Mouse (Mus musculus) cerebellum, adult (tissue): ENCODE measurements around the gene Uqcrq.
A peak's percentile ranks its signal among the peaks of the same experiment; 100 is the strongest.

Experiments
- ATAC-seq: cut with Nextera tagmentation; 2 replicates; pipeline ENCODE4 v1.9.2; 2017; ENCODE audit warnings: mild to moderate bottlenecking, moderate library complexity, mixed read lengths; ENCODE audit not compliant: insufficient number of reproducible peaks, low FRiP score, low TSS enrichment

Gene Uqcrq

DNA sequence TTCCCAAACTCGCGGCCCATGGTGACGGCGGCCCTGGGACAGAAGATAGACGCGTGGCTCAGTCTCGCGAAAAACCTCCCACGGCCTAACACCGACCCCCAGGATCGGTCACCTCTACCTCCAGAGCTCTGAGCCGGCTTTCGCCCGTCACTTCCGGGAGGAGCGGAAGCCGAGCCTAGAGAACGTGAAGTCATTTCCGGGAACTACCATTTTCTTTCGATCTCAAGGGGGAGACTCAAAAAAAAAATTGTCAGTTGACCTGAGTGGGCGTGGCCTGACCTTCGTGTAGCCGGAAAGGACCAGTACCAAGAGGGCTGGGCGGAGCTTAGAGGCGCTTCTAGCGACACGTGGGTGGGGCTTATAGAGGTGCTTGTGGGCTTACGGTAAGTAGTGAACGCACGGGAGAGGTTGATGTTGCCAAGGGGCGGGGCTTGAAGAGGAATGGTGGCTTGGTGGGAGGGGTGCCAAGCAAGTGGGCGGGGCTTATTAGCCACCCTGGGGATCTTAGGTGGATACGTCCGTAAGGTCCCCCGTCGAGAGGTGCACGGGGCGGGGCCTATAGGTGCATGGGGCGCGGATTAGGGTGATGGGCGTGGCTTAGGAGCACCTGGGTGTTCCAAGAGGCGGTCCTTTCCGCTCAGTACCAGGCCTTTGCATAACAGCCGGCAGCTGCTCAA lies at the start of gene Uqcrq, which contains the start of gene Gdf9:
TSS of gene Uqcrq (minus strand) at position 162 of the 677 bp plus-strand sequence.
TSS of gene Gdf9 (plus strand) at position 354 of the 677 bp plus-strand sequence.
- peak; percentile 91 for ATAC-seq

DNA sequence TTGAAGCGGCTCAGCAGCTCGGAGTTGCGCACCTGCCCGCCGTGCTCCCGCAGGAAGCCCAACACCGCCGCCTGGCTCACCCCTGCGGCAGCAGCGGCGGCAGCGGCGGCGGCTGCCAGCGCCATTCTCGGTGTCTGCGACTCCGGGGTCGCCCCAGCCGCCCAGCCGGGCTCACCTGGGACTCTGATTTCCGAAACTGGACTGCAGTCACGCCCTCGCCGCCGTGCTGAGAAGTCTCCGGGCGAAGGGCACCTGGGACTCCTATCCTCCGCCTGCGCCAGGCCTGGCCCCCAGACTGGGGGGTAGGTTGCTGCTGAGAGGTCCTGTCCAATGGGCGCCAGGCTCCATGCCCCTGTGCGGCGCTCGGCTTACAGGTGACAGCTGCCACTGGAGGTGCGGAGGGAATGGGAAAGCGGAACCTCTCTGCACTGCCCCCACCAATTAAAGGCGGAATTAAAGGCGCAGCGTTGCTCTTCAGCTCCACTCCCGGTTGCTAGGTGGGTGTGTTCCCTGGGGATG lies 49.2 kb upstream of the Uqcrq start, which contains the start of the genes Gm9945 and Sowaha:
TSS of gene Gm9945 (plus strand) at position 384 of the 519 bp plus-strand sequence.
TSS of gene Sowaha (minus strand) at position 492 of the 519 bp plus-strand sequence.
- peak; percentile 79; the same call in 1 of the 2 replicates for ATAC-seq

GRCm38 (mm10) chr11:53479171-53479782 lies 48.6 kb upstream of the Uqcrq start:
- peak; percentile 38; the same call in 1 of the 2 replicates for ATAC-seq

DNA sequence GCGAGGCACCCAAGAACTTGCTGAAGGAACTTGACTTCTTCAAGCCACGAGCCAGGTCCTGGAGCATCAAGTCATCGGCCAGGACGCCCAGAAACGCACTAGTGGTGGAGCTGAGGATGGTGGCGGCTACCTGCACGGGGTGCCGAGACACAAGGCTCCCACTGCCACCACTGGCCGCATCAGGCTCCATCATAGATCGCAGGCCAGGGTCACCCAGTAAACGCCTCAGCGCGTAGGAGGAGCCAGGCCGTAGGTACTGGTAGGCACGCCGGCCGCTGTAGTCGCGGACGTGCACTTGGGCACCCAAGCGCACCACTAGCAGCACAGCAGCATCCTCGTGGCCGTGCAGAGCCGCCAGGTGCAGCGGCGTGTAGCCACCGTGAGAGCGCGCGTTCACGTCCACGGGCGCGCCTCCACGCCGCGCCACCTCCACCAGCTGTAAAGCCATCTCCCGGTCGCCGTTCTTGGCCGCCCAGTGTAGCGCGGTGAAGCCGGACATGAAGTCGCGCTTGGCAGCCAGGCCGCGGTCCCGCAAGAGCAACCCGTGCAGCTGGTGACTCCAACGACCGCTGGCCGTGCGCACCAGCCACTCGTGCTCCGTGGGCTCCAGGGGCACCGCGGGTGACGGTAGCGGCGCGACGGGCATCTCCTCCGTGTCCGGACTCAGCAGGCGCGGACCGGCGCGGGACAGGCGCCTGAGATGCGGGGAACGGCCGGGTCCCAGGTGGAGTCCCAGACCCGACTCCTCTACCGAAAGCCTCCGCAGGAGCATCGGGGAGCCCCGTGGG lies 47.9 kb upstream of the Uqcrq start:
- peak; percentile 24; the same call in 1 of the 2 replicates for ATAC-seq

DNA sequence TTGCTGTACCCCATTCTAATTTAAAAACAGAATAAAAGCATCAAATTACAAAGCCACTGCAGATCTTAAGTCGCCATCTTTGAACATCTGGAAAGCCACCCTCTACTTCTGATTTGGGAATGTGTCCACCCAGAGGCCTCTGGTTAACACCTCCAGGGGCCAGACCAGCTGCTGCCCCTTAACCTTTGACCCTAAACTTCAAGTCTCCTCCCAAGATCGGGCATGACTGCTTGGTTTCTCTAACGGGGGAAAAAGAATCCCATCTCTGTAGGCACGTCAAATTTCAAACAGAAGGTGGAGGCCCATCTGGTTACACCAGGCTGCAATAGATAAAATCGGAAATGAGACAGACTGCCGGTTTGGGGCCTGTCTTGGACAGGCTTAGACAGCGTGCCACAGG lies 47.2 kb upstream of the Uqcrq start:
- no peak for ATAC-seq

GRCm38 (mm10) chr11:53475620-53476019 lies 45.0 kb upstream of the Uqcrq start:
- ATAC-seq = no peak

DNA sequence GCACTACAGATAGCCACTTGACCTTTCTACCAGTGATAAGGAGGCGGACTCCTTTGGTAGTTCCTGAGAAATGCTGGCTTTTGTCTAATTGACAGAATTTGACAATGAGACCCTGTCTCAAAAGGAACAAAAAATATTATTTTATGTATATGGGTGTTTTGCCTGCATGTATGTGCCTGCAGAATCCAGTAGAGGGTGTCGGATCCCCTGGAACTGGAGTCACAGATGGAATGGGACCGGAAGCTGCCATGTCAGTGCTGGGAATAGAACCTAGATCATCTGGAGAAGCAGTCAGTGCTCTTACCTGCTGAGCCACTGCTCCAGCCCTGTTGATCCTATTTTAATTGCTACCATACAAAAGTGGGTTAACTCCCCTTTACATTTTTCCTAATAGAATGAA lies 42.1 kb upstream of the Uqcrq start:
- no peak for ATAC-seq

GRCm38 (mm10) chr11:53469968-53470695 lies 39.5 kb upstream of the Uqcrq start, which contains the start of gene Gm9837:
Gm9837 (minus strand) TSS chr11:53470479.
- ATAC-seq = peak; percentile 82

GRCm38 (mm10) chr11:53469294-53469967 lies 38.8 kb upstream of the Uqcrq start:
- no peak for ATAC-seq

- ATAC-seq = peak; percentile 61
Observed at GRCm38 (mm10) chr11:53466231-53466971, 35.8 kb upstream of the Uqcrq start.

- ATAC-seq = no peak
Observed at GRCm38 (mm10) chr11:53463551-53464424, 33.2 kb upstream of the Uqcrq start.

DNA sequence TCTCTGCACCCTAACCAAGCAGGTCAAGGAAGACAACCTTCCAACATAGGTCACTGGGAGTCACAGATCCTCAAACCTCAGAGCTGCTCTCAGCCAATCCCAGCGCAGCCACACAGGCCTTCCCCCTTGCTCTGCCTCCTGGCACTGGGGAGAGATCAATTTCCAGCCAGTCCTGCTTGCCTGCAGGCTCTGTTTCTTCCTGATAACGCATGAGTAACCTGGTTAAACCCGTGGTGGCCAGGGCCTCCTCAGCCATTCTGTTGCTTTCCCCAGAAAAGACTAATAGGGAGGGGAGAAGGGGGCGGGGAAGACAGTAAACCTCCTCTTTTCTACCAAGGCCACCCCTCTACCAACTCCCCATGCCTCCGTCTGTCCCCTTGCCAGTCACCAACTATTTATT lies 31.1 kb upstream of the Uqcrq start:
- ATAC-seq = no peak

DNA sequence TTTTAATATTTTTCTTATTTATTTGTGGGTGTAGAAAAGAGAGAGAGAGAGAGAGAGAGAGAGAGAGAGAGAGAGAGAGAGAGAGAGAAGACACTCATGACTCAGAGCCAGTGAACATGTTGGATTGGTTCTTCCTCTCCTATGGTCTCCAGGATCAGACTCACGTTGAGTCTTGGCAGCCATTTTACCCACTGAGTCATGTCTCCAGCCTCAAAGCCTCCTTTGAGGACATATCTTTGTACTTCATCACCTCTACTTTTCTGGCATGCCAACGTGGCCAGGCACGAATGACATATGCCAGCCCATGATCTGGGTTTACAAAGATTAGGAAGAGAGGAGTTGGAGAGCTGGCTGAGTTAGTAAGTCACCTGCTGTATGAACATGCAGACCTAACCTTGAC lies 29.6 kb upstream of the Uqcrq start:
- no peak for ATAC-seq

DNA sequence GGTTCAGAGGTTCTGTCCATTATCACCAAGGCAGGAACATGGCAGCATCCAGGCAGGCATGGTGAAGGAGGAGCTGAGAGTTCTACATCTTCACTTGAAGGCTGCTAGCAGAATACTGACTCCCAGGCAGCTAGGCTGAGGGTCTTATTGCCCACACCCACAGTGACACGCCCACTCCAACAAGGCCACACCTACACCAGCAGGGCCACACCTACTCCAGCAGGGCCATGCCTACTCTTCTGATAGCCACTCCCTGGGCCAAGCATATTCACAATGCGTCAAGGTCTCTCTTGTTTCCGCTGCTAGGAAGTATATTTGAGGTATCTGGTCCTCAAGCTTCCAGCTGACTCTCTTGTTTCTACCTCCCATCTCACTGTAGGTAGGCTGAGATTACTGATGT lies 28.4 kb upstream of the Uqcrq start:
- no peak for ATAC-seq

DNA sequence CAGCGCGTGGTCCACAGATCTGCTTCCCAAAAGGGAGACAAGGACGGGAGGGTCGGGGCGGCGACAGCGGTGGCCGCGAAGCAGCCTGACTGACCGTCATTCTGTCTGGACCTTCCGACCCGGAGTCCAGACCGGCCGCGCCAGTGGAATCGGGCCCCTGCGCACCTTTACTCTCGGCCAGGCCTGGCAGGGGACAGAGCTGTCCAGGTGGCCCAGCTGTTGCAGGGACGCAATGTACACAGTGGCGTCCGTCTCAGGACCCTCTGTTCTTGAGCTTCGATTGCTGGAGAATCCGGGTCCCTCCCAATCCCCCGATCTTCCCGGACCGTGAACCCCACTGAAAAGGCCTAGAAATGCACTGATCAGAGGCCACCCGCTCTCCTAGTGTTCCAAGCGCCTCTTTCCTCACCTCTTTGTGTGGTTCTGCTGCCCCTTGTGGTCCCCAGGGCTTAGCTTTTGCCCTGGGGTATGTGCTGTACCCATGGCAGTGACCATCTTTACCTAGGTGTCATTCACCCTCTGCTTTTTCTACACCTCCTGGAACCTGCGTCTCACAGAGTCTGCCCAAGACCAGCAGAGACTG lies 26.8 kb upstream of the Uqcrq start:
- ATAC-seq = no peak

DNA sequence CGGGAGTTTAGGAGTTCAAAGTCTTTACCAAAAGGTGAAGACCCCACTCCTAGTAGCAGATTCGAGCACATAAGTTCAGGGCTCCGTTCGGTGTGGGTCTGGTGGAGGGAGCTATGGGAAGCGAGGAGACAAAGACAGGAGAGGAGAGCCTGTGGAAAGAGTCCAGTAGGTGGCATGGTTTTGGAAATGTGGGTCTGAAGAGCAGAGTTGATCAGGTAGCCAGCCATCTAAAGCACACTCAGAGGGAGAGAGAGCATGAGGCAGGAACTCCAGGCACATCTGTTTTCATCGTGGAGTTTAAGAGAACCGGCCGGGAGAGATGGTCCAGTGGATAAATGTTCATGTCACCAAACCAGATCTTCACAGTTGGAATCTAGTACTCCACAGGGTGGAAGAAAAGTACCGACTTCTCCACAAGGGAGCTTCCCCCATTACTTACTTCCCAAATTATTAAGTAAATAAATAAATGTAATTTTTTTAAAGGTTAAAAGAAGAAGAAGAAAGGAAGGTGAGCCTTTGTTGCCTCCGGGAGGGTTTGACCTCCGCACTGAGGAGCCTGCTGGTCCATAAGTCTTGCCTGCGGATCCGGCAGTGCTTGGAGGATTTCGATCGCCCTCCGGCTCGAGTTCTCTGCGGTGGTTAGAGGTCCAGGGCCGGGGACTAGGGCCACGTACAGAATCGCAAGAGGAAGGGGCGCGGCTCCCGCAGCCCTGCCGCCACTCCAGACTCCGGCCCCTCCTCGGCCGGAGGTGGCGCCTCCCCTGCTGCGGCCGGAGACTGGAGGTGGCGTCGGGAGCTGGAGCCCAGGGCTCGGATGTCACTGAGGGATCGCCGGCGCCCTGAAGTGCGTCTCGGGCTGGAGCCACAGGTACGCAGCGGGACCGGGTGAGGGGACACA lies 26.1 kb upstream of the Uqcrq start, which contains the start of the genes Gm10447 and Shroom1:
TSS of gene Gm10447 (minus strand) at position 637 of the 898 bp plus-strand sequence.
TSS of gene Shroom1 (plus strand) at position 732 of the 898 bp plus-strand sequence.
- ATAC-seq = no peak
